Mouse (Mus musculus) heart, adult 2 months (tissue): Measurements from ENCODE around the gene Ralgapa1. TPM values are rescaled to one million over a fixed set of nuclear protein-coding genes. Genes with fewer than 3 reads are reported as not detected.

Source experiments
- DNase-seq, 2 experiments: peaks; one replicate each; pipeline ENCODE4 v3.0.0; 2021
- H3K27ac ChIP-seq: fragments of 200-600 bp; 2 replicates; pipeline ENCODE4 v1.8.1; 2022
- H3K27me3 ChIP-seq: fragments of 200-500 bp; 2 replicates; pipeline ENCODE4 v1.6.1; 2012; ENCODE audit warnings: mild to moderate bottlenecking, low read length, inconsistent platforms, mixed read lengths; ENCODE audit not compliant: control insufficient read depth, insufficient read depth
- H3K36me3 ChIP-seq: fragments of 200-500 bp; 2 replicates; pipeline ENCODE4 v1.6.1; 2012; ENCODE audit warnings: low read length, inconsistent platforms; ENCODE audit not compliant: control insufficient read depth, insufficient read depth
- H3K4me1 ChIP-seq: fragments of 200-500 bp; 2 replicates; pipeline ENCODE4 v1.6.1; 2011; ENCODE audit warnings: low read length; ENCODE audit not compliant: control insufficient read depth, insufficient read depth
- H3K4me3 ChIP-seq: fragments of 200-600 bp; 2 replicates; pipeline ENCODE4 v1.8.1; 2022
- H3K79me2 ChIP-seq: fragments of 200-500 bp; replicated peaks from 2 replicates; pipeline ENCODE4 v1.6.1; 2012; ENCODE audit warnings: mild to moderate bottlenecking, inconsistent platforms, low read length, moderate library complexity, mixed read lengths; ENCODE audit not compliant: control insufficient read depth, insufficient read depth
- H3K9ac ChIP-seq: fragments of 200-500 bp; 2 replicates; pipeline ENCODE4 v1.6.1; 2012; ENCODE audit warnings: low read depth, mild to moderate bottlenecking, control low read depth, inconsistent platforms, low read length, mixed read lengths
- CTCF ChIP-seq: fragments of 200-600 bp; IDR thresholded peaks from 2 replicates; pipeline ENCODE4 v1.8.1; 2022; ENCODE audit warnings: antibody characterized with exemption, mild to moderate bottlenecking, moderate library complexity
- EP300 ChIP-seq: fragments of 200-500 bp; IDR thresholded peaks from 2 replicates; pipeline ENCODE4 v1.6.1; 2011; ENCODE audit warnings: low read depth, low read length, control low read depth; ENCODE audit not compliant: insufficient read depth
- POLR2A ChIP-seq: fragments of 200-500 bp; IDR thresholded peaks from 2 replicates; pipeline ENCODE4 v1.6.1; 2011; ENCODE audit warnings: mild to moderate bottlenecking, low read depth, low read length, control low read depth; ENCODE audit not compliant: insufficient read depth
- WGBS: fragments of 180-500 bp; shearing (Covaris S2); methylation state at CpG from one replicate; pipeline ENCODE4 v1.1.7; 2018; 5-methylcytosine and 5-hydroxymethylcytosine counted together
- intact Hi-C: fragments of 180-260 bp; cut with DNase I; formaldehyde crosslinking; loops from one replicate; pipeline ENCODE4 v1.15.1; 2025
- polyA plus RNA-seq: library from polyadenylated mRNA; depleted of rRNA; stranded (reverse); fragments of >200 nt; gene quantifications from 2 replicates; pipeline ENCODE4 v1.2.3, GENCODE M21; 2012
- total RNA-seq, 2 experiments: library from RNA; stranded (reverse); gene quantifications; 2 replicates each; pipeline ENCODE4 v1.2.3; 2021

Ralgapa1 gene
- total and polyA plus RNA-seq, 3 experiments, result 38.8 to 57.0 (median 55.9) TPM

DNA sequence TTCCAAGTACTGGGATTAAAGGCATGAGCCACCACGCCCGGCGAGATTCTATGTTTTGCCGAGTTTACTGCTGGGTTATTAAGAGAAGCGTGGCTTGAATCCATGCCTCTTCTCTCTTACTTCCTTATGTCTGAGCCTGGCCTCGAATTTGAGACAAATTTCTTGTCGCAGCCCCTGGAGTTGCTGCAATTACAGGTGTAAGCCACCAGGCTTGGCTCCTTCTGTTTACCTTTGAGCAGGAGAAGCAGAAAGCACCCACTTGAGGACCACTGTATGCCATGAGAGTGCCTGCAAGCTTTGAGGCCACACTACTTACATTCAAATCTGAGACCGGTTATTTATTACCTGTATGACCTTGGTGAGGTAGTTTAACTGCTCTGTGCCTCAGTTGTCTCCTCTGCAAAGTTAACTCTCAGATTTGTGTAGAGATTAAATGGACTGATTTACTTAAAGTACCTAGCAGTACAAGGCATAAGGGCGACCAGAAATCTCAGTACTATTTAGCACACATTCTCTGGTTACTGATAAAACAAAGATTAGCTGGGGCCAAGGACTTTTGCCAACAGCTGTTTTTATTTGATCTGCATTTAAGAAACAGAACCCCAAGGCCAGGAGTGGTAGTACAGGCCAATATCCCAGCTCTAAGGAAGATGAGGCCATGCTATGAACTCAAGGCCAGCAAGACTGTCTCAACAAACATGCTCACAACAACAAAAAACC lies 13.1 kb upstream of the Ralgapa1 start:
- DNase-seq, result no peak
- H3K4me3 ChIP-seq, result no peak overlapping the region
- H3K36me3 ChIP-seq, result no peaks in the 10 kb centered on the region
- H3K4me1 ChIP-seq, result no peaks in the 10 kb centered on the region; the same call in 1 of the 2 replicates
- intact Hi-C loops, result loop anchor here (2.0 to 10.0 kb wide), 3 partner anchors 13 to 529 kb away; partner anchors contain the start of genes Ppp2r3c and Ralgapa1
- 61% methylated on average over 9 of the region's 9 CpGs for WGBS
- TF ChIP-seq EP300 (no peak), POLR2A (no peak), CTCF (no peak)
- no peaks in the 10 kb centered on the region for H3K27me3 ChIP-seq
- no peak overlapping the region for H3K27ac ChIP-seq
- no peaks in the 10 kb centered on the region for H3K79me2 ChIP-seq
- no peak overlapping the region for H3K9ac ChIP-seq

DNA sequence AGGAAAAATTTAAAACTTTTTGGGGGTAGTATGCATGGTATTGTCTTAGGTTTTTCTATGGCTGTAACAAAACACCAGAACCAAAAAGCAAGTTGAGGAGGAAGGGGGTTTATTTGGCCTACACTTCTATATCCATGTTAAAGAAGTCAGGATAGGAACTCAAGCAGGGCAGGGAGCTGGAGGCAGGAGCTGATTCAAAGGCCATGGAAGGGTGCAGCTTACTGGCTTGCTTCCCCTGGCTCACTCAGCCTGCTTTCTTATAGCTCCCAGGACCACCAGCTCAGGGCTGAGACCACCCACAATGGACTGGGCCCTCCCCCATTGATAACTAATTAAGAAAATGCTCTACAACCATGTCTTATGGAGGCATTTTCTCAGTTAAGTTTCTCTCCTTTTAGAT lies 12.0 kb upstream of the Ralgapa1 start:
- intact Hi-C loops, result loop anchor here (5.0 to 10.0 kb wide), 2 partner anchors 111 to 528 kb away; partner anchors contain the start of gene Ppp2r3c
- H3K4me3 ChIP-seq, result no peak overlapping the region
- H3K36me3 ChIP-seq, result no peaks in the 10 kb centered on the region
- H3K9ac ChIP-seq, result no peak overlapping the region
- no peak for DNase-seq
- TF ChIP-seq EP300 (no peak), CTCF (no peak), POLR2A (no peak)
- no peaks in the 10 kb centered on the region for H3K79me2 ChIP-seq
- no peaks in the 10 kb centered on the region; the same call in 1 of the 2 replicates for H3K4me1 ChIP-seq
- no peak overlapping the region for H3K27ac ChIP-seq
- H3K27me3 ChIP-seq, result no peaks in the 10 kb centered on the region

DNA sequence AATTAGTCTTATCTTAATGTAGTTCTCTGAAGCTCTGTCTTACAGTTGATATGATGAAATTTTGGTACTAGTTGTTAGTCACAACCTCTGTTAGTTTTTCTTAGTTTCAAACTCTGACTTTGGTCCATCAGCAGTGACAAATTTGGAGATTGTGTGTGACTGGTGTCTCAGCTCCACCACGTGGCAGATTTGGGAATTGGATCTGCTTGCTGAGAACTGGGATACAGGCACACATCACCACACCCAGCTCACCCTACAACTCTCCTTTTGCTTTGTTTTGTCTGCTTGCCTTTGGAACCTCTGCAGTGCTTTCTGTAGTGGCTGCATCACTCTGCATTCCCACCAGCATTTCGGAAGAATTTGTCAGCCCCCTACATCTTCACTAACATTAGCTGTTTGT lies 10.1 kb upstream of the Ralgapa1 start:
- peak; percentile 98 for TF ChIP-seq CTCF
- TF ChIP-seq EP300, result peak; percentile 95
- no peak for TF ChIP-seq POLR2A
- no peaks in the 10 kb centered on the region for H3K36me3 ChIP-seq
- H3K4me3 ChIP-seq, result no peak overlapping the region
- DNase-seq, result peak; percentile 72 to 84
- H3K27me3 ChIP-seq, result no peaks in the 10 kb centered on the region
- intact Hi-C loops, result loop anchor here (1.0 to 10.0 kb wide), 3 partner anchors 53 to 526 kb away; partner anchors contain the start of gene Ppp2r3c
- H3K4me1 ChIP-seq, result no peaks in the 10 kb centered on the region
- no peak overlapping the region for H3K9ac ChIP-seq
- WGBS, result 16% methylated on average over 2 of the region's 2 CpGs
- no peaks in the 10 kb centered on the region for H3K79me2 ChIP-seq
- no peak overlapping the region for H3K27ac ChIP-seq

DNA sequence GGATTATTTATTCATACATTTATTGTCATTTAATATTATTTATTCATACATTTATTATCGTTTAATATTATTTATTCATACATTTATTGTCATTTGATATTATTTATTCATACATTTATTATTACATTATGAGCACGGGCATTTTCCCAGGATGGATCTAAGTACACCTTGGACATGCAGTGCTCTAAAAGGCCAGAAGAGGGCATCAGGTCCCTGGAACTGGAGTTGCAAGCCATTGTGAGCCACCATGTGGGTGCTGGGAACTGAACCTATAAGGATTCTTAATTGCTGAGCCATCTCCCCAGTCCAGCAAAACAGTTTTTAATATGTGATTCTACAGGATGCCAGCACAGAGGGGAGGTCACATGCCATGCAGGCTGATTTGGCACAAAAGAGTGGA lies 4.6 kb upstream of the Ralgapa1 start:
- 79% methylated on average over 2 of the region's 2 CpGs for WGBS
- Histone ChIP-seq H3K4me1 (no peaks in the 10 kb centered on the region), H3K27me3 (no peaks in the 10 kb centered on the region), H3K27ac (no peak overlapping the region), H3K9ac (no peak overlapping the region), H3K36me3 (no peaks in the 10 kb centered on the region), H3K4me3 (no peak overlapping the region), H3K79me2 (no peaks in the 10 kb centered on the region)
- intact Hi-C loops, result no loop called here
- no peak for DNase-seq
- TF ChIP-seq CTCF (peak; percentile 37), POLR2A (no peak)

DNA sequence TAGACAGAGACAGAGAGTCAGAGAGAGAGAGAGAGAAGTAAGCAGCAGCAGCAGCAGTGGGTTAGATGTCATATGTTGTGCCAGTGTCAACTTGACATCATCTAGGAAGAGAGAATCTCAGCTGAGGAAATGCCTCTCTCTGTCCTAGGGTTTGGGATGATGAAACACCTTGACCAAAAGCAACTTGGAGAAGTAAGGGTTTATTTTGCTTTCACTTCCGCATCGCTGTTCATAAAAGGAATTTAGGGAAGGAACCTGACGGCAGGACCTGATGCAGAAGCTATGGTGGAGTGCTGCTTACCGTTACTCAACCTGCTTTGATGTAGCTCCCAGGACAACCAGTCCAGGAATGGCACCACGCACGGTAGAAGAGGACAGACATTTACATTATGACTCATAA lies 3.1 kb upstream of the Ralgapa1 start:
- peaks cover under 1% of the 10 kb centered on the region; the same call in 1 of the 2 replicates for H3K79me2 ChIP-seq
- no peaks in the 10 kb centered on the region for H3K27me3 ChIP-seq
- TF ChIP-seq EP300 (no peak), CTCF (no peak), POLR2A (no peak)
- no peak overlapping the region for H3K4me3 ChIP-seq
- no peak for DNase-seq
- H3K4me1 ChIP-seq, result peaks cover 3% of the 10 kb centered on the region
- no peak overlapping the region for H3K27ac ChIP-seq
- peaks cover 5% of the 10 kb centered on the region for H3K36me3 ChIP-seq
- intact Hi-C loops, result no loop called here
- H3K9ac ChIP-seq, result no peak overlapping the region
- WGBS, result 85% methylated on average over 6 of the region's 6 CpGs

DNA sequence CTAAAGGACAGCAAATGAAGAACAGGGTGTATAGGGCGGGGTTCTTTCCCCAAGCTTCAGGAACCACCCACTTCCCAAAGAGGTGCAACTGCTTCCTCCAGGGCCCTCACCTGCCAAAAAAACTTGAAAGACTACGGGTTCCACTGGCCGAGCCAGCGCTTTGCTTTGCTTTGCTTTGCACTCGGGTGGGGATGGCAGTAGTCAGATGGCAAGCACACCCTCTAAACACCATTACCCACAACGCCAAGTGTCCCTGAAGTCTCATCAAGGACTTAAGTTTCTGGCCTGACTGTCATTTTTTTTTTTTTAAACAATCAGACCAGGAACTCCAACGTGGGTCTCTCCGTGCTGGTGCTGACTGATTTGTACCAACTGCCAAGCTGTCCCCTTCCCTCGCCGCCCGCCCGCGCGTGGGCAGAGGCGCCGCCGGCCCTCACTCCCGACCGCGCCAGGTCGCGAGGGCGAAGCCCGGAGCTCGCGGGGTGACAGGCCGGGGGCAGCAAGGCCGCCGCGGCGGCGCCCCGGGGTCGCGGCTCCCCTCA lies 777 bp downstream of the Ralgapa1 start:
- Histone ChIP-seq H3K4me3 (peak overlapping the region; percentile 87), H3K9ac (peak overlapping the region; percentile 94), H3K4me1 (peaks cover 4% of the 10 kb centered on the region), H3K36me3 (peaks cover 17% of the 10 kb centered on the region), H3K27ac (peak overlapping the region; percentile 97), H3K27me3 (no peaks in the 10 kb centered on the region), H3K79me2 (peaks cover 7% of the 10 kb centered on the region; the same call in 1 of the 2 replicates)
- DNase-seq, result peak; percentile 67 to 73
- TF ChIP-seq POLR2A (peak; percentile 83), EP300 (peak; percentile 45; the same call in 1 of the 2 replicates), CTCF (no peak)
- intact Hi-C loops, result loop anchor here (1.0 to 2.0 kb wide), 2 partner anchors 15 to 23 kb away; no protein-coding TSS in a partner anchor
- WGBS, result under 1% methylated on average over 35 of the region's 35 CpGs
